Mouse (Mus musculus): ENCODE results near the gene Eipr1. TPM values are rescaled to one million over a fixed set of nuclear protein-coding genes. Genes with fewer than 3 reads are reported as not detected.

Eipr1 gene
- 48.9 and 49.6 TPM in 2 replicates for polyA plus RNA-seq (2016; fragmentation: Nextera tagmentation; extraction: Ambion mirVana)

DNA sequence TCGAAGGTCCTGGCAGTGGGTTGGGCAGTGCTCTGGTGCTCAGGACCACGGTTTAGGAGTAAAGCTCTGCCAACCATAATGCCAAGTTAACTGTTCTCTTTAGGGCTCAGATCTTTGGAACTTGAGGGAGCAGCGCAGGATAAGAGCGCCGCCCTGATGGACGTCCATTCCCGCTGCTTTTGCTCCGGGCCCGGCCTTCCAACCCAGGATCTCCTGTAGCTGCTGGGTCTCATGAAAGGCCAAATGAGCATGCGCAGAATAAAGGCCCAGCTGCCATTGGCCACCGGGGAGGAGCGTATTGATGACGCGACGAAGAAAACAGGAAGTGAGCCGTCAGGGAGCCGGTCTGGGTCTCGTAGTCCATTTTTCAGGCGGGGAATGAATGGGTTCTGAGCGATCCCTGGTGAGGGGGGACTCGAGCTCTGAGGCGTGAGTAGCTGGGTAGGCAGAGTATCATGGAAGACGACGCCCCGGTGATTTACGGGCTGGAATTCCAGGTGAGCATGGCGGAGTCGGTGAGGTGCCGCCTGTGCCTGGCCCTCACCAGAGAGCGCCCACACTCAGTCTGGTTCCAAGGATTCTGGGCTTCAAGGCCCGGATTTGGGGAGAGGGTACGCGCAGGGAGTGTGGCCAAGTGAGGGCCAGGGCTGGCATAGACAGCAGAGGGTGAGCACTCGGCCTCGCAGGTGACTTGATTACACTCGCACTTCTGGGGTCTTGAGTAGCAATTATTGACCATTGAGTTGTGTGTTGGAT lies at the start of gene Eipr1:
Gene Eipr1 (plus strand): TSS at position 296 of the 756 bp plus-strand sequence.
- Histone ChIP-seq H3K27me3 (no peaks in the 10 kb centered on the region), H3K9ac (peak within 1 kb of the TSS; percentile 75), H3K9me3 (replicated peaks) (no peaks in the 10 kb centered on the region), H3K27ac (peak within 1 kb of the TSS; percentile 52; the same call in 1 of the 2 replicates), H3K4me2 (replicated peaks) (peak within 1 kb of the TSS; percentile 94), H3K36me3 (peaks cover 4% of the 10 kb centered on the region), H3K4me1 (peaks cover 18% of the 10 kb centered on the region), H3K4me3 (peak within 1 kb of the TSS; percentile 83)
- peak; percentile 78 for ATAC-seq (ENCODE audit: low FRiP score)
- WGBS: 5% methylated on average over 36 of the region's 36 CpGs

DNA sequence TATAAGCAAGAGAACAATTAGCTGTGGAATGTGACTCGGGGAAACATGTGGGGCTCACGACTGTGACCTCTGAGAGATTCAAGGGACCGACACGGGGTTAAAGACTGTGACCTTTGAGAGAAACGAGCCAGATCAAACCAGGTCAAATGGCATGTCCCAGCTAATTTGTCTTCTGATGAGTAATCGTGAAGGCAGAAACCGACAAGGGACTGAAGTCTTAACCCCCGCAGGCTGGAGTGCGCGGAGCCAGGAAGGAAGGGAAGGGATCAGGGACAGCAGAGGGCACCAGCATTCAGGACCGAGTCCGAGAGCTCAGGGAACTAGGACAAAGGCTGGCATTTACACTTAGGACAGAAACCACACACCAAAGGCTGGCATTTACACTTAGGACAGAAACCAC lies 47.2 kb upstream of the Eipr1 start:
- Histone ChIP-seq H3K4me3 (no peak overlapping the region), H3K4me2 (replicated peaks) (0 out of 2 replicates have a peak overlapping the region, but pooled peaks have one; percentile 0), H3K9ac (peak overlapping the region; percentile 41), H3K27ac (no peak overlapping the region), H3K27me3 (0 out of 2 replicates have a peak, but pooled peaks cover 5% of the 10 kb centered on the region), H3K4me1 (peaks cover 18% of the 10 kb centered on the region), H3K9me3 (replicated peaks) (no peaks in the 10 kb centered on the region), H3K36me3 (0 out of 2 replicates have a peak, but pooled peaks cover under 1% of the 10 kb centered on the region)
- 0 out of 2 replicates have a peak, but pooled peaks have one; percentile 13 for ATAC-seq (ENCODE audit: low FRiP score)
- WGBS: 10% methylated on average over 12 of the region's 12 CpGs

DNA sequence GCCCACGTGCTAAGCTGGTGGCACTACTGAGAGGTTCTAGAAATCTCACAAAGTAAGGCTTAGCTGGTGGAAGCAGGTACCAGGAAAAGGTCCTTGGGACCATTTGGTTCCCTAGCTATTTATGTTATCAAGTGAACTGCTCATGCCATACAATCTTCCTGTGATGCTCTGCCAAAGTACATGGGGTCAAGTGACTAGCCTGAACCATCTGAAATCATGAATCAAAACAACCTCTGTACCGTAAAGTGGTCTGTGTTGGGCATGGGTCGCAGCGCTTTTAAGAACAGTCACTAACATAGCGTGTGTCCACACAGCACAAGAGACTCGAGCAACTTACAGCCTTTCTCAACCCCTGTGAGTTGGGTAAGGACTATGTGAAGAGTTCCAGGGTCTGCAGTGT lies 46.4 kb upstream of the Eipr1 start:
- Histone ChIP-seq H3K27ac (no peak overlapping the region), H3K9me3 (replicated peaks) (no peaks in the 10 kb centered on the region), H3K4me2 (replicated peaks) (no peak overlapping the region), H3K27me3 (0 out of 2 replicates have a peak, but pooled peaks cover 5% of the 10 kb centered on the region), H3K36me3 (peaks cover 8% of the 10 kb centered on the region; the same call in 1 of the 2 replicates), H3K4me3 (no peak overlapping the region), H3K4me1 (peaks cover 14% of the 10 kb centered on the region), H3K9ac (no peak overlapping the region)
- no peak for ATAC-seq (ENCODE audit: low FRiP score)
- WGBS: 85% methylated on average over 6 of the region's 6 CpGs

DNA sequence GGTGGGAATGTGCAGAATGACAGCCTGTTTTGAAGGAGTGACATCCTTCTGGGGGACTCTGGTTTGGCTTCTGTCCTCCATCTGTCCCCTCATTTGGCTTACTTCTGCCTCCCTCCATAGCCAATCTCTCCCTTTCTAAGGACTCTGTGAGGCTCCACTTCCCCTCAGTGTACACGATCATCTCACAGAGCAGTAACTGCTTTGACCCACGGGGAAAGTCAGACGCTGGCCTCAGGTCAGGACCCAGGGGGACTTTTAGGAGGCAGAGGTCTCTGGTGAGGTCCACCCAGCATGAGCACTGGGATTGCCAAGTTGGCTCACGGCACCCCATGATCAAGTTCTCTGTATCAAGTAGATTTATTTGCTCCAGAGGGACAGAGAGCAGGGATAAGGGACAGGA lies 43.4 kb upstream of the Eipr1 start:
- no peak overlapping the region for H3K4me2 ChIP-seq (replicated peaks)
- peaks cover 29% of the 10 kb centered on the region for H3K36me3 ChIP-seq
- H3K9ac ChIP-seq: no peak overlapping the region
- H3K4me1 ChIP-seq: peaks cover 13% of the 10 kb centered on the region
- WGBS: 83% methylated on average over 4 of the region's 4 CpGs
- H3K4me3 ChIP-seq: no peak overlapping the region
- ATAC-seq (ENCODE audit: low FRiP score): no peak
- H3K9me3 ChIP-seq (replicated peaks): no peaks in the 10 kb centered on the region
- 0 out of 2 replicates have a peak, but pooled peaks cover 5% of the 10 kb centered on the region for H3K27me3 ChIP-seq
- H3K27ac ChIP-seq: no peak overlapping the region

DNA sequence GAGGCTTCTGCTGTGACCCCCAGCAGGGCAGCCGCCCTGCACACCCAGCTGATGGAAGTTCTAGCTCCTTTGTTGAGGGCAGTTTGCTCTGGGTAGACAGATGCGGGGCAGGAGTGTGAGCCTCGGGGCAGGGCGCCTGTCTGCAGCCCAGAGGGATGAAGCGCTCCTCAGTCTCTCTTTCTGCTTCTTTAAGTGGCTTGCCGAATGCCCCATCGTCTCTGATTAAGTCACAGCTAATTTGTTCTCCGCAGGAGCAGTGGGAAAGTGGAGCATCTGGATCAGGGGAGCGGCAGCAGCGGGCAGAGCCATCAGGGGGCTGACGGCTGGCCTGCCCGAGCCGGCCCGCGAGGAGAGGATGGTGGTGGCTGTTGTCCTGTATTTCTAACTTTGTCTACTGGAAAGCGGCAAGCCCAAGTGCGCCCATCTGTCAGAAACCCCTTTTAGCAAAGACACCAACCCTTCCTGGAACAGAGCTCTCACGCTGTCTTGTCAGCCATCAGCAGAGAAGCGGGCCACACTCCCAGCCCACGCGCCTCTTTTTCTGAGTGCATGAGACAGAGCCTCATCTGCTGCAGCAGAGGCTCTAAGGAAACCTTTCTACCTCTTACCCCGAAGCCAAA lies 40.9 kb upstream of the Eipr1 start:
- Histone ChIP-seq H3K36me3 (peaks cover 32% of the 10 kb centered on the region), H3K4me3 (no peak overlapping the region), H3K27me3 (0 out of 2 replicates have a peak, but pooled peaks cover 4% of the 10 kb centered on the region), H3K9me3 (replicated peaks) (no peaks in the 10 kb centered on the region), H3K4me1 (peaks cover under 1% of the 10 kb centered on the region; the same call in 1 of the 2 replicates), H3K27ac (peak overlapping the region; percentile 58; the same call in 1 of the 2 replicates), H3K4me2 (replicated peaks) (no peak overlapping the region), H3K9ac (no peak overlapping the region)
- 62% methylated on average over 22 of the region's 22 CpGs for WGBS
- peak; percentile 48 for ATAC-seq (ENCODE audit: low FRiP score)

DNA sequence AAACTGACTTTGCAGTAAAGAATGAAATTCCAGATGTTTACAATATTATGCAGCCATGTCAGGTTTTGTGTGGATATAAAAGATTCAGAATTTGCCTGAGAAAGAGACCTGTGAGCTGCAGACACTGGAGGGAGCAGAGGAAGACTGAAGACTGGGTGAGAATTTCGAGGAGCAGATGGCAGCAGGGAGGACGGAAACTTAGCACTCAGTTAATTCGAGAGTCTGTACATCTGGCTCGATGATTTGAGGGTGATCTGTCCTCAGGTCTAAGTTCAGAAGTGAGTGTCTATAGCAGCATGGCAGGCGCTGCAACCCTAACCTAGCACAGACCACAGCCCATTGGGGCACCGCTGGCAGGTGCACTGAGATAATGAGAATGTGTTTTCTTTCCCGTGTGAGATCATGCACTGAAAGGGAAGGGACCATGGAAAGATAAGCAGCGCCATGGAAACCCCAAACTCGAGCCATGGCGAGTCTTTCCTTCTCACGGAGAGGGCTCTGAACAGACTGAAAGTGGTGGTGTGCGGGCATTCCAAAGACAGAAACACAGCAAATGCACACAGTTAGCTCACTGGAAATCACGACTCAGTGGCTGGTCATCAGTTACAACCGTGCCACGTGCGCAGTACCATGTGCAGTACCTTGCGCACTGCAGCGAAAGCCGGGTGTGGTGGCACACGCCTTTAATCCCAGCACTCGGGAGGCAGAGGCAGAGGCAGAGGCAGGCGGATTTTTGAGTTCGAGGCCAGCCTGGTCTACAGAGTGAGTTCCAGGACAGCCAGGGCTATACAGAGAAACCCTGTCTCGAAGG lies 36.6 kb upstream of the Eipr1 start:
- H3K4me1 ChIP-seq: no peaks in the 10 kb centered on the region
- peaks cover 35% of the 10 kb centered on the region for H3K36me3 ChIP-seq
- H3K9ac ChIP-seq: no peak overlapping the region
- no peak overlapping the region for H3K4me3 ChIP-seq
- no peaks in the 10 kb centered on the region for H3K27me3 ChIP-seq
- WGBS: 88% methylated on average over 24 of the region's 24 CpGs
- no peaks in the 10 kb centered on the region for H3K9me3 ChIP-seq (replicated peaks)
- H3K27ac ChIP-seq: no peak overlapping the region
- ATAC-seq (ENCODE audit: low FRiP score): no peak
- H3K4me2 ChIP-seq (replicated peaks): no peak overlapping the region

DNA sequence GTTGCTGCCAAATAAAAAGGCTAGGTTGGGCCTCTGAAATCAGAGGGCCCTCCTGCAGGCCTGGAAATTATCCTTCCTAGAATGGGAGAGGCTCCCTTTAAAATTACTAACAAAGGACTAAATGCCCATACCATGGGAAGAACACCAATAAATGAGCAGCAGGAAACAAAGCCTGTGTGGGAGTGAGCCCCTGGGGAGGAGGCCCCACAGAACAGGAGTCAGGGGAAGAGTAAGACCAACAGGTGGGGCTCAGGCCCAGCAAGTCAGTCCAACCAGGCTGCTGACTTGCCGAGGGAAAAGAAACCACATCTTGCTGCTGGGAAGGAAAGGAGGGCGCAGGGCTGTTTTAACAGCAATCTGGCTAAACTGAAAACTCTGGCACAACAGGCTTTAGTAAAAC lies 34.5 kb upstream of the Eipr1 start:
- H3K4me1 ChIP-seq: no peaks in the 10 kb centered on the region
- 66% methylated on average over 2 of the region's 2 CpGs for WGBS
- H3K4me3 ChIP-seq: no peak overlapping the region
- H3K36me3 ChIP-seq: peaks cover 43% of the 10 kb centered on the region
- no peak for ATAC-seq (ENCODE audit: low FRiP score)
- H3K27ac ChIP-seq: no peak overlapping the region
- no peaks in the 10 kb centered on the region for H3K27me3 ChIP-seq
- H3K4me2 ChIP-seq (replicated peaks): no peak overlapping the region
- no peak overlapping the region for H3K9ac ChIP-seq
- no peaks in the 10 kb centered on the region for H3K9me3 ChIP-seq (replicated peaks)

DNA sequence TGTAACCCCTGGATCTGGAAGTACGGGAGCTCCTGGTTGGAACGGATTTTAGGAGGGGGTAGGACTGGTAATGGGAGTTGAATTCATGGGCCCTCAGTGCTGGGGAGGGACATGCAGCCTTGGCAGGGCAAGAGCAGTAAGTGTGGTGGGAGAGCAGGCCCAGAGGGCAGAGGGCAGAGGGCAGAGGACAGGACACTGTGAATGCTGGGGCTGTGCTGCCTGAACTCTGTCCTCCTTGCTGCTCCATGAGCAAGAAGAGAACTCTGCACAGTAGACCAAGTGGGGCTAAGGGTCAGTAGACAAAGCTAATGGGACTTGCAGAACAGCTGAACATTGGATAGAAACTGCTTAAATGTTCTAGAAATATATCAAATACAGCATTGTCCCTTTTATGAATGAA lies 33.5 kb upstream of the Eipr1 start:
- Histone ChIP-seq H3K9ac (no peak overlapping the region), H3K27ac (no peak overlapping the region), H3K36me3 (peaks cover 38% of the 10 kb centered on the region), H3K9me3 (replicated peaks) (no peaks in the 10 kb centered on the region), H3K4me1 (no peaks in the 10 kb centered on the region), H3K27me3 (no peaks in the 10 kb centered on the region), H3K4me2 (replicated peaks) (no peak overlapping the region), H3K4me3 (no peak overlapping the region)
- ATAC-seq (ENCODE audit: low FRiP score): no peak
- WGBS: 95% methylated on average over 2 of the region's 2 CpGs

DNA sequence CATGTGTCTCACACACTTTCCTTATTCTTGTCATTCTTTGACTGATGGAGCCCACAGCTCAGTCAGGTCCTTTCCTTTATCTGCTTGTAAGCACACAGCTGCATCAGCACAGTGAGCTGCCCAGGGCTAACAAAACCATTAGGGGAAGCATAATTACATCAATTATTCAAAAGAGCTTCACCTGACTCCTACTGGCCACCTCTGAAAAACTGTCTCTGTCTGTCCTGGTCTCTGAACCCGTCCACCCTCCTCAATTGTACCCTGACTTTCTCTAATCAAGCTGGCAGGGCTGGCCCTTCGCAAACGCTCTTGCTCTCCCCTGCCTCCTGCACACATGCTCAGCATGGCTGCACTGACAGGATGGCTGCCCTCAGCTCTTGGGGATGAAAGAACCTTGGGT lies 27.2 kb upstream of the Eipr1 start:
- WGBS: 65% methylated on average over 3 of the region's 3 CpGs
- H3K4me3 ChIP-seq: no peak overlapping the region

DNA sequence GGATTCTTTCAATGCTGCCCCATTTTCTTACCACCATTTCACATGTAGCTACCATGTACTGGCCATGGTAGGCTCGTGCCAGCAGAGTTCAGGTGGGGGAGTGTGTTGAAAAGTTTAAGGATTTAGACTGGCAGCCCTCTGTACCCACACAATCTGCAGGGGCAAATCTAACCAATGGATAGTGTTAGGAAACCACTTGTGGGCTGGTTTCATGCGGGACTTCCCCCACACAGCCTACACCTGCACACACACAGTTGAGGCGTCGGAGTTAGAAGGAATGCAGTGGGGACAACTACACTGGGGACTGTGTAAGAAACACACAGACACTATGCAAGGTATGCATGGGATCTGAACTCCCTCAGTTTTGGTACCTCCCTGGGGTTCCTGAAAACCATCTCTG lies 25.4 kb upstream of the Eipr1 start:
- Histone ChIP-seq H3K9ac (no peak overlapping the region), H3K36me3 (peaks cover 41% of the 10 kb centered on the region), H3K27ac (no peak overlapping the region), H3K4me1 (no peaks in the 10 kb centered on the region), H3K4me2 (replicated peaks) (no peak overlapping the region), H3K4me3 (no peak overlapping the region), H3K27me3 (no peaks in the 10 kb centered on the region), H3K9me3 (replicated peaks) (no peaks in the 10 kb centered on the region)
- no peak for ATAC-seq (ENCODE audit: low FRiP score)
- 92% methylated on average over 4 of the region's 4 CpGs for WGBS

More for the DNA sequence above, 27.2 kb upstream of the Eipr1 start:
- H3K36me3 ChIP-seq: peaks cover 50% of the 10 kb centered on the region
- no peak overlapping the region for H3K4me2 ChIP-seq (replicated peaks)
- no peaks in the 10 kb centered on the region for H3K4me1 ChIP-seq
- no peaks in the 10 kb centered on the region for H3K27me3 ChIP-seq
- no peaks in the 10 kb centered on the region for H3K9me3 ChIP-seq (replicated peaks)
- no peak for ATAC-seq (ENCODE audit: low FRiP score)
- peak overlapping the region; percentile 31 for H3K27ac ChIP-seq
- no peak overlapping the region for H3K9ac ChIP-seq

DNA sequence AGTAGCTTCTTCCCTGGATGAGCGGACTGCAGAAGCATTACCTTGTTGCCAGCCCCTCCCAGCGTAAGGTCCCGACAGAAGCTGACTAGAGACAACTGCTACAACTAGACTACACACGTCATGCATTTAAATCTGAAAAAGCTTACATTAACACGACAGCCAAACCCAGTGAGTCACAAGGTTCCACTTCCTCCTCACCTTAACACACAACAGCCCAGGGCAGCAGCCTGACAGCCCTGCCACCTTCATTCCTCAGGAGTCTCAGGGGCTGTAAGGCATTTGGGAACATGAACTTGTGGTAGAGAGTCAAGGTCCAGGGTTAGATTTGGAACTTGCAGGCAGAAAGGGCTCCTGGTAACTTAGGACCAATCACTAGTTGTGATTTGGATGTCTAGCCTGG lies 24.5 kb upstream of the Eipr1 start:
- WGBS: 90% methylated on average over 5 of the region's 5 CpGs

DNA sequence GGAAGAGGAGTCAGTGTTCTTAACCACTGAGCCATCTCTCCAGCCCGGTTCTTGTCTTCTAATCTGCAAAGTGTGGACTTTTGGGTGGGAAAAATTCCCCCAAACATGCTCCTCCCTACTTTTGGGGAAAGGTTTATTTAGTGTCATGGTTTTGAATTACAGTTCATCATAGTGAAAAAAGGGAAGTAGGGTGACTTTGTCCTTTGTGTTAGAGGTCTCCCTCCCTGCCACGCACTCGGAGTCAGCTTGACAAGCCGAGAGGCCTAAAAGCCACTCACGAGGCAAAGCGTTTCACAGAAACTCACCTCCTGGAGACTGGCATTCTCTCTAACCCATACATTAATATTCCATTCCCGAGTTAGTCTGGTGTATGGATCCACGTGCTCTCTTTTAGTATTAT lies 19.0 kb upstream of the Eipr1 start:
- Histone ChIP-seq H3K4me2 (replicated peaks) (no peak overlapping the region), H3K9me3 (replicated peaks) (0 out of 2 replicates have a peak, but pooled peaks cover 5% of the 10 kb centered on the region), H3K4me1 (no peaks in the 10 kb centered on the region), H3K27ac (no peak overlapping the region), H3K27me3 (no peaks in the 10 kb centered on the region), H3K4me3 (no peak overlapping the region), H3K9ac (no peak overlapping the region), H3K36me3 (peaks cover 56% of the 10 kb centered on the region)
- 94% methylated on average over 8 of the region's 8 CpGs for WGBS
- ATAC-seq (ENCODE audit: low FRiP score): no peak

More for the DNA sequence above, 24.5 kb upstream of the Eipr1 start:
- H3K9ac ChIP-seq: no peak overlapping the region
- no peaks in the 10 kb centered on the region for H3K27me3 ChIP-seq
- H3K4me2 ChIP-seq (replicated peaks): no peak overlapping the region
- no peak for ATAC-seq (ENCODE audit: low FRiP score)
- H3K36me3 ChIP-seq: peaks cover 34% of the 10 kb centered on the region
- no peak overlapping the region for H3K4me3 ChIP-seq
- H3K27ac ChIP-seq: no peak overlapping the region
- H3K4me1 ChIP-seq: no peaks in the 10 kb centered on the region
- no peaks in the 10 kb centered on the region for H3K9me3 ChIP-seq (replicated peaks)
